Mouse (Mus musculus) ES-E14 (cell line): ENCODE data around the gene Irf9. TPM values are rescaled to one million over a fixed set of nuclear protein-coding genes. Genes with fewer than 3 reads are reported as not detected.

ENCODE experiments used
- DNase-seq: peaks from one replicate; pipeline ENCODE4 v3.0.0-alpha.2; 2013; ENCODE audit warnings: low read depth, low spot score
- H3K27ac ChIP-seq: 2 replicates; pipeline ENCODE4 v1.5.1; 2012; ENCODE audit warnings: low read depth, mild to moderate bottlenecking, low read length, moderate library complexity, mixed read lengths; ENCODE audit not compliant: poor library complexity, insufficient read depth, severe bottlenecking
- H3K36me3 ChIP-seq: 2 replicates; pipeline ENCODE4 v1.6.1; 2012; ENCODE audit warnings: mild to moderate bottlenecking, low read length, moderate library complexity, mixed read lengths; ENCODE audit not compliant: control insufficient read depth, poor library complexity, insufficient read depth, severe bottlenecking
- H3K4me1 ChIP-seq, 2 experiments: fragments of 150-350 bp in 1 of 2; sonication (generic) in 1 of 2; 2 replicates each; pipeline ENCODE4 v1.6.1; 2012; ENCODE audit warnings: low read length in 2 of 2, mild to moderate bottlenecking in 1 of 2, mixed read lengths in 1 of 2; ENCODE audit not compliant: control insufficient read depth in 2 of 2, insufficient read depth in 2 of 2, poor library complexity in 1 of 2
- H3K4me3 ChIP-seq, 2 experiments: fragments of 150-350 bp in 1 of 2; sonication (generic) in 1 of 2; 2 replicates each; pipeline ENCODE4 v1.5.1; 2012; ENCODE audit warnings: low read length in 2 of 2, low read depth in 1 of 2, mild to moderate bottlenecking in 1 of 2, mixed read lengths in 1 of 2; ENCODE audit not compliant: insufficient read depth in 1 of 2, poor library complexity in 1 of 2, severe bottlenecking in 1 of 2
- H3K9ac ChIP-seq: 2 replicates; pipeline ENCODE4 v1.6.1; 2012; ENCODE audit warnings: low read depth, mild to moderate bottlenecking, low read length, mixed read lengths; ENCODE audit not compliant: poor library complexity, insufficient read depth, severe bottlenecking
- H3K9me3 ChIP-seq: fragments of 150-350 bp; sonication (generic); 2 replicates; pipeline ENCODE4 v1.6.1; 2012; ENCODE audit warnings: low read depth, mild to moderate bottlenecking, low read length; ENCODE audit not compliant: control insufficient read depth, insufficient read depth
- CHD2 ChIP-seq: IDR thresholded peaks from 2 replicates; pipeline ENCODE4 v1.6.1; 2014; ENCODE audit warnings: mild to moderate bottlenecking, low read depth, low read length, inconsistent platforms
- HCFC1 ChIP-seq: IDR thresholded peaks from 2 replicates; pipeline ENCODE4 v1.6.1; 2012; ENCODE audit warnings: low read length, inconsistent platforms, borderline replicate concordance; ENCODE audit not compliant: insufficient read depth
- MAFK ChIP-seq: IDR thresholded peaks from 2 replicates; pipeline ENCODE4 v1.6.1; 2014; ENCODE audit warnings: mild to moderate bottlenecking, low read depth, low read length, inconsistent platforms; ENCODE audit not compliant: insufficient read depth
- ZC3H11A ChIP-seq: IDR thresholded peaks from 2 replicates; pipeline ENCODE4 v1.6.1; 2012; ENCODE audit warnings: low read depth, mild to moderate bottlenecking, inconsistent platforms, low read length, borderline replicate concordance
- ZNF384 ChIP-seq: IDR thresholded peaks from 2 replicates; pipeline ENCODE4 v1.6.1; 2012; ENCODE audit warnings: low read depth, low read length, inconsistent platforms
- in situ Hi-C, 2 experiments: fragments of 600-800 bp; cut with MboI; formaldehyde crosslinking; loops; one replicate each; pipeline ENCODE4 v1.15.1; 2025; ENCODE audit warnings: low sequenced_read_pairs in 2 of 2, inconsistent platforms in 1 of 2; ENCODE audit not compliant: unreplicated experiment in 2 of 2
- total RNA-seq: library from RNA; depleted of rRNA; stranded (reverse); fragments of 300-350 nt; gene quantifications from 2 replicates; pipeline ENCODE4 v1.2.3, GENCODE M21; 2012

Gene Irf9
- total RNA-seq, 1 experiment: 5.8 TPM

DNA sequence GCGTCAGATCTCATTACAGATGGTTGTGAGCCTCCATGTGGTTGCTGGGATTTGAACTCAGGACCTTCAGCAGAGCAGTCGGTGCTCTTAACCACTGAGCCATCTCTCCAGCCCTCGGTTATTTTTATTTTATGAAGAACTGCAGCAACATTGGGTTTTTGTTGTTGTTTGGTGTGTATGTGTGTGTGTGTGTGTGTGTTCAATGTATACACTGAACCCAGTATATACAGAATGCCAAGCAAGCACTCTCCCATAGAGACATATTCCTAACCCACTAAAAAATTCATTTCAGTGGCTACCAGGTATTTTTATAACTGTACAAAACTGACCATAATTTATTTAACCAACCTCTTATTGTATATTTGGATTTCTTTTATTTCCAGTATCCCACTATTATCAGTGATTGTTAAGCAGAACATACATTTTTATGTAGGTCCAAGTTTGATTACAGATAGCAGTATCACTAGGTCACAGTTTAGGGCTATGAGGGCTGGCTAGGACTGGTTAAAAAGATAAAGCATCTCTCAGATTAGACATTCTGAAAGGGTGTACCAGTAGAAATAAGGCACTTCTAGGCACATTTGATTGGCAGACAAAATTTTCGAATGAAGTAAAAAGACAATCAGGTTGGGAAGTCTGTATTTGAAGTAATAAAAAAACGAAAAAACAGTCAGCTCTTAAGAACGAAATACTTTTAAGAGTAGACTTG lies 44.5 kb upstream of the Irf9 start:
- H3K4me3 ChIP-seq: peak overlapping the region; percentile 30 to 81; a peak in 3 of 4 replicates
- peaks cover 0 to 10% of the 10 kb centered on the region in 2 experiments; a peak in 2 of 4 replicates for H3K4me1 ChIP-seq
- no peak for DNase-seq
- TF ChIP-seq ZNF384: no peak
- TF ChIP-seq MAFK: no peak
- TF ChIP-seq CHD2: no peak
- TF ChIP-seq ZC3H11A: no peak
- TF ChIP-seq HCFC1: no peak
- no peak overlapping the region; the same call in 1 of the 2 replicates for H3K27ac ChIP-seq
- H3K9ac ChIP-seq: no peak overlapping the region; the same call in 1 of the 2 replicates
- H3K36me3 ChIP-seq: peaks cover 6% of the 10 kb centered on the region; the same call in 1 of the 2 replicates
- in situ Hi-C loops: no loop called here
- H3K9me3 ChIP-seq: no peaks in the 10 kb centered on the region

- H3K4me3 ChIP-seq: peak within 1 kb of the TSS; percentile 81
- in situ Hi-C loops: no loop called here
- peak within 1 kb of the TSS; percentile 92 for H3K27ac ChIP-seq
- H3K9ac ChIP-seq: peak within 1 kb of the TSS; percentile 85
- no peaks in the 10 kb centered on the region for H3K9me3 ChIP-seq
- peaks cover 0 to 5% of the 10 kb centered on the region in 2 experiments; a peak in 2 of 4 replicates for H3K4me1 ChIP-seq
- H3K36me3 ChIP-seq: peaks cover 6% of the 10 kb centered on the region; the same call in 1 of the 2 replicates
- TF ChIP-seq ZC3H11A (no peak), CHD2 (peak; percentile 74)
- DNase-seq: peak; percentile 93
Observed at GRCm38 (mm10) chr14:55559799-55560201, 43.6 kb upstream of the Irf9 start, which contains the start of gene Dcaf11. Gene Dcaf11 (plus strand): TSS chr14:55560006.

DNA sequence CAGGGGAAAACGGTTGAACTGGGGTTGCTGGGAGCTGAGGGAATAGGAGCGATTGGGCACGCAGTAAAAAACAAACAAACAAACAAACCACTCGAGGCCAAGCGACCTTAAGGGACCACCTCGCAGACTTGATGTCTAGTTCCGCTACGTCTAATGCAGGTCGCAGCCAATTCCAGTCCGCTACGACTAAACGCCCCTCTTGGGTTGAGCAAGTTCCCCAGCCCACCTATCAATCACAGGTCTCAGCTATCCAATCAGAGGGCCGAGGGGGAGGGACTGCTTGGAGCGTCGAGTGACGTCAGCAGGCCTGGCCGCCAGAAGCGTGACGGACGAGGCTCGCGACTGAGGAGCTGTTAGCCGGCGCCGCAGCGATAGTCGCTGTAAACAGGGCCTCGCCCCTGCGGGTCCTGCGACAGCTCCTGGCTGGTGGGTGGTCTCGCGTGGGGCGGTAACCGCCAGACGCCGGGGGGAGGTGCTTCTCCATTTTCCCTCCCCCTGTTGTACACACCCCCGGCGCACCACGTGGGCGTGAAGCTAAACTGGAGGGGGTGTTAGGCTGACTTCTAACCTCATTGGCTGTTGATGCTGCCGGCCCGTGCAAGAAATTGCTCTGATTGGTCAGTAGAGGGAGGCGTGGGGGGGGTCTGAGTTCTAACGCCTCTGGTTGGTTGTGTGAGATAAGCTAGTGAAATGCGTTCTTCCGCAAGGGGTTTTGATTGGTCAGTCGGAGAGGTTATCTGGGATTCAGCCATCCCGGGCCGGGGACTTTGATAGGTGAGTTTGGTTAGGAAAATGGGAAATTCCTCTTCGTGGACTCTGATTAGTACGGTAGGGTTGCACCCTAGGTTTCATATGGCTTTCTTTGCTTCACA lies 42.9 kb upstream of the Irf9 start, which contains the start of gene A730061H03Rik:
A730061H03Rik (minus strand) TSS at position 205 of the 872 bp plus-strand sequence.
- H3K36me3 ChIP-seq: peaks cover 6% of the 10 kb centered on the region; the same call in 1 of the 2 replicates
- in situ Hi-C loops: no loop called here
- peak within 1 kb of the TSS; percentile 85 for H3K9ac ChIP-seq
- H3K4me3 ChIP-seq: peak within 1 kb of the TSS; percentile 81
- peak within 1 kb of the TSS; percentile 92 for H3K27ac ChIP-seq
- peak; percentile 98 for DNase-seq
- TF ChIP-seq MAFK (no peak), CHD2 (peak; percentile 94), ZC3H11A (no peak), HCFC1 (0 out of 2 replicates have a peak, but pooled peaks have one; percentile 55)
- no peaks in the 10 kb centered on the region for H3K9me3 ChIP-seq
- H3K4me1 ChIP-seq: peaks cover 0 to 5% of the 10 kb centered on the region in 2 experiments; a peak in 1 of 4 replicates

DNA sequence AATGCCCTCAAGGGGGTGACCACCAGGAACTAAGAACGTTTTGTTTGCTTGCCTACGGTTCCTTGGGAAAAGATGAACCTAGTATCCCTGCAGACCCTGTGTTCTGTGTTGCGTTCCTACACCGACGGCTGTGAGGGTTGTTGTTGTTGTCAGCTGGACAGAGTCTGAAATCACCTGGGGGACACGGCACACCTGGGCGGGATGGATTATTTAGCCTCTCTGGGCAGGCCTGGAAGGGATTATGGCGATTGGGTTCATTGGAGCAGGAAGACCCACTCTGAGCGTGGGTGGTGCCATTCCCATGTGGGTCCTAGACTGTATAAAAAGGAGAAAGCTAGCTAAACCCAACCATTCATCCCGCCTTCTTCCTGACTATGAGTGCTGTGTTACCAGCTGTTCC lies 41.5 kb upstream of the Irf9 start:
- no peaks in the 10 kb centered on the region for H3K9me3 ChIP-seq
- H3K36me3 ChIP-seq: peaks cover 15% of the 10 kb centered on the region; the same call in 1 of the 2 replicates
- TF ChIP-seq ZC3H11A: no peak
- no peak for TF ChIP-seq ZNF384
- TF ChIP-seq CHD2: no peak
- TF ChIP-seq HCFC1: no peak
- no peak for TF ChIP-seq MAFK
- H3K27ac ChIP-seq: no peak overlapping the region
- in situ Hi-C loops: no loop called here
- peaks cover 0 to 5% of the 10 kb centered on the region in 2 experiments; a peak in 1 of 4 replicates for H3K4me1 ChIP-seq
- H3K9ac ChIP-seq: no peak overlapping the region
- DNase-seq: no peak
- H3K4me3 ChIP-seq: no peak overlapping the region
